Comparison of ENCODE assay signal across 13 mouse cellular contexts in the genomic region with DNA sequence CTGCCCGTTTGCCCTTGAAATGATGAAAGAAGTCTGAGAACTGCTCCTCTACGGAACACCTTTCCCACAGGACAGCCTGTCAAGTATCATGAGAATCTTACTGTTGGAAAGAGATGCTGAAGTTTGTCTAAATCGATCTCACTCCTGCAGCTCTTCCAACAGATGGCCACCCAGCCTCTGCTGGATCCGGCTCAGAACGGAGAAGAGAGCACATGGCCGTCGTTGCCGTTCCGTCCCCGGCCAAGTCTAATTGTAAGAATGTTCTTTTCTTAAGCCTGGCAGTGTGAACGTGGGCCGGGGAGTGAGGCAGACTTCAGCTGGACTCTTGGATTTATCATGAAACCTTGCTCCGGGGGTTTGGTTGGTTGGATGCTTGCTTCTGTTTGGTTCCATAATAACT.
DNase-seq lines count a peak whose midpoint lies in the region; ATAC-seq lines count a peak whose summit lies in the region.
"Had no signal": no experiment of that assay in that cellular context is flagged by ENCODE, and none has a peak within 500 bp of the region (broad histone marks: within the 10 kb centered on the region; RNA-seq: fewer than 3 reads in every experiment).

No protein-coding gene starts in this region.

- DNase-seq in cerebellum, postnatal 14 days: peak; percentile 33 to 45
- DNase-seq in cerebellum, postnatal 4 days (ENCODE audit: low spot score in 2 of 2): no peak
- peak; percentile 14 to 16 for DNase-seq in layer of hippocampus, postnatal 25 days (ENCODE audit: extremely low spot score in 1 of 2, low spot score in 1 of 2)
- DNase-seq in right cerebral cortex, adult 18-20 months: peak; percentile 59
- DNase-seq in lung, postnatal 36 days: no peak
- no peak for DNase-seq in hindbrain, embryonic 10.5 days (ENCODE audit: low spot score)
- DNase-seq in yolk sac, embryonic 10.5 days (ENCODE audit: low spot score): no peak
- DNase-seq: cerebellum, adult 9-10 months; thymus, adult 18-20 months had no signal

- peak; percentile 94 for ATAC-seq in frontal cortex, adult (ENCODE audit: low TSS enrichment)
- ATAC-seq: inflammation-experienced regulatory T-cells, adult 6 months had no signal

- H3K27me3 ChIP-seq in hindbrain, embryonic 10.5 days (ENCODE audit: insufficient read depth, poor library complexity, severe bottlenecking): no peaks in the 10 kb centered on the region
- H3K27me3 ChIP-seq: embryonic facial prominence, embryonic 15.5 days; liver, embryonic 15.5 days had no signal

- H3K4me3 ChIP-seq in hindbrain, embryonic 10.5 days: no peak overlapping the region
- H3K4me3 ChIP-seq: embryonic facial prominence, embryonic 15.5 days; liver, embryonic 15.5 days had no signal

- 93% methylated on average over 13 of the region's 13 CpGs for WGBS in hindbrain, embryonic 10.5 days

- H3K9me3 ChIP-seq in hindbrain, embryonic 10.5 days: no peaks in the 10 kb centered on the region
- H3K9me3 ChIP-seq: embryonic facial prominence, embryonic 15.5 days; liver, embryonic 15.5 days had no signal

- H3K27ac ChIP-seq in hindbrain, embryonic 10.5 days: no peak overlapping the region
- H3K27ac ChIP-seq: embryonic facial prominence, embryonic 15.5 days; liver, embryonic 15.5 days had no signal

- H3K36me3 ChIP-seq in hindbrain, embryonic 10.5 days: no peaks in the 10 kb centered on the region
- H3K36me3 ChIP-seq: embryonic facial prominence, embryonic 15.5 days; liver, embryonic 15.5 days had no signal

- H3K4me1 ChIP-seq in hindbrain, embryonic 10.5 days (replicated peaks): no peaks in the 10 kb centered on the region
- H3K4me1 ChIP-seq: embryonic facial prominence, embryonic 15.5 days; liver, embryonic 15.5 days had no signal

Comparison
In these comparisons a context has a peak if more than half of its experiments do, and no peak if none do; other contexts are left out.
1. DNase-seq: peak in cerebellum, postnatal 14 days (2 of 2), layer of hippocampus, postnatal 25 days (2 of 2) and right cerebral cortex, adult 18-20 months (single experiment); none in cerebellum, postnatal 4 days (0 of 2), lung, postnatal 36 days (single experiment), hindbrain, embryonic 10.5 days (single experiment) and yolk sac, embryonic 10.5 days (single experiment).